Mouse (Mus musculus): ENCODE results near the gene Ubox5. TPM values are rescaled to one million over a fixed set of nuclear protein-coding genes. Genes with fewer than 3 reads are reported as not detected.

Gene Ubox5
- polyA plus RNA-seq, 1 experiment, result 7.3 TPM

- H3K36me3 ChIP-seq (ENCODE audit: control insufficient read depth, insufficient read depth, low read length), result peaks cover 2% of the 10 kb centered on the region; the same call in 1 of the 2 replicates
- WGBS, result 86% methylated on average over 7 of the region's 7 CpGs
- peaks cover 3% of the 10 kb centered on the region; the same call in 1 of the 2 replicates for H3K4me1 ChIP-seq (ENCODE audit: control insufficient read depth, insufficient read depth, low read length)
- H3K27me3 ChIP-seq (replicated peaks; ENCODE audit: control insufficient read depth, insufficient read depth, low read length), result no peaks in the 10 kb centered on the region
- H3K4me3 ChIP-seq (ENCODE audit: insufficient read depth, low read depth, low read length), result no peak overlapping the region
- no peak for TF ChIP-seq CTCF (conservative IDR thresholded peaks at IDR 0.05; ENCODE audit: insufficient read depth, insufficient read length, low read depth, low read length)
- TF ChIP-seq POLR2A (IDR thresholded peaks at IDR 0.05; ENCODE audit: low read depth, low read length), result no peak
- H3K27ac ChIP-seq (ENCODE audit: insufficient read depth, low read depth, low read length), result no peak overlapping the region
- DNase-seq, result no peak
Measured at GRCm38 (mm10) chr2:130554841-130555240, 75.0 kb downstream of the Ubox5 start.

- DNase-seq, result no peak
- Histone ChIP-seq H3K27me3 (replicated peaks; ENCODE audit: control insufficient read depth, insufficient read depth, low read length) (no peaks in the 10 kb centered on the region), H3K27ac (ENCODE audit: insufficient read depth, low read depth, low read length) (no peak overlapping the region), H3K4me1 (ENCODE audit: control insufficient read depth, insufficient read depth, low read length) (no peaks in the 10 kb centered on the region), H3K4me3 (ENCODE audit: insufficient read depth, low read depth, low read length) (no peak overlapping the region), H3K36me3 (ENCODE audit: control insufficient read depth, insufficient read depth, low read length) (no peaks in the 10 kb centered on the region; the same call in 1 of the 2 replicates)
- TF ChIP-seq POLR2A (IDR thresholded peaks at IDR 0.05; ENCODE audit: low read depth, low read length) (no peak), CTCF (conservative IDR thresholded peaks at IDR 0.05; ENCODE audit: insufficient read depth, insufficient read length, low read depth, low read length) (no peak)
- WGBS, result 85% methylated on average over 8 of the region's 8 CpGs
Measured at GRCm38 (mm10) chr2:130546957-130547356, 82.9 kb downstream of the Ubox5 start.

- no peak for DNase-seq
- Histone ChIP-seq H3K36me3 (ENCODE audit: control insufficient read depth, insufficient read depth, low read length) (peaks cover 3% of the 10 kb centered on the region), H3K4me3 (ENCODE audit: insufficient read depth, low read depth, low read length) (no peak overlapping the region), H3K4me1 (ENCODE audit: control insufficient read depth, insufficient read depth, low read length) (no peaks in the 10 kb centered on the region), H3K27ac (ENCODE audit: insufficient read depth, low read depth, low read length) (no peak overlapping the region), H3K27me3 (replicated peaks; ENCODE audit: control insufficient read depth, insufficient read depth, low read length) (no peaks in the 10 kb centered on the region)
- WGBS, result 81% methylated on average over 9 of the region's 9 CpGs
- TF ChIP-seq POLR2A (IDR thresholded peaks at IDR 0.05; ENCODE audit: low read depth, low read length) (no peak), CTCF (conservative IDR thresholded peaks at IDR 0.05; ENCODE audit: insufficient read depth, insufficient read length, low read depth, low read length) (no peak)
Measured at GRCm38 (mm10) chr2:130540266-130540665, 89.6 kb downstream of the Ubox5 start.

Other genes starting within 250 kb of the Ubox5 start
- gene Cpxm1, start 232.5 kb downstream of the Ubox5 start, polyA plus RNA-seq (2012; rRNA removed), result 14.7 and 15.0 TPM in 2 replicates
- gene Gm28372, start 224.8 kb downstream of the Ubox5 start, polyA plus RNA-seq (2012; rRNA removed), result not detected in 2 replicates
- gene 1700020A23Rik, start 224.8 kb downstream of the Ubox5 start, polyA plus RNA-seq (2012; rRNA removed), result 0.19 TPM in 1 of 2 replicates, not detected in the other
- not detected in 2 replicates for gene Tmem239, start 223.6 kb downstream of the Ubox5 start, polyA plus RNA-seq (2012; rRNA removed)
- gene Vps16, start 205.7 kb downstream of the Ubox5 start, polyA plus RNA-seq (2012; rRNA removed), result 50.8 and 56.0 TPM in 2 replicates
- 27.4 and 33.4 TPM in 2 replicates for gene Pced1a, start 205.3 kb downstream of the Ubox5 start, polyA plus RNA-seq (2012; rRNA removed)
- gene Ptpra, start 179.8 kb downstream of the Ubox5 start, polyA plus RNA-seq (2012; rRNA removed), result 49.9 and 59.2 TPM in 2 replicates
- gene Mrps26, start 66.3 kb downstream of the Ubox5 start, polyA plus RNA-seq (2012; rRNA removed), result 86.9 and 116 TPM in 2 replicates
- gene Oxt, start 53.9 kb downstream of the Ubox5 start, polyA plus RNA-seq (2012; rRNA removed), result not detected in 2 replicates
- not detected in 2 replicates for gene Avp, start 47.5 kb downstream of the Ubox5 start, polyA plus RNA-seq (2012; rRNA removed)
- gene Fastkd5, start within 50 bp of the Ubox5 start, polyA plus RNA-seq (2012; rRNA removed), result 3.4 and 4.0 TPM in 2 replicates
- 169 and 188 TPM in 2 replicates for gene Lzts3, start 12.8 kb upstream of the Ubox5 start, polyA plus RNA-seq (2012; rRNA removed)
- gene Ddrgk1, start 34.6 kb upstream of the Ubox5 start, polyA plus RNA-seq (2012; rRNA removed), result 143 and 152 TPM in 2 replicates
- 33.9 and 34.2 TPM in 2 replicates for gene Itpa, start 37.6 kb upstream of the Ubox5 start, polyA plus RNA-seq (2012; rRNA removed)
- 30.6 and 40.7 TPM in 2 replicates for gene Slc4a11, start 67.5 kb upstream of the Ubox5 start, polyA plus RNA-seq (2012; rRNA removed)